Mouse (Mus musculus) telencephalon, adult 2 months (tissue): ENCODE measurements around the gene Ptger1.

Experiments
- DNase-seq: peaks from one replicate; pipeline ENCODE4 v3.0.0-alpha.2; 2011; ENCODE audit warnings: low read depth, low spot score

Ptger1 gene

GRCm38 (mm10) chr8:83695351-83696106, 29.1 kb downstream of the Ptger1 start:
- DNase-seq = no peak

- DNase-seq = no peak
Observed at GRCm38 (mm10) chr8:83697374-83698220, 31.1 kb downstream of the Ptger1 start.

- DNase-seq = no peak
Observed at GRCm38 (mm10) chr8:83698291-83698660, 31.8 kb downstream of the Ptger1 start.

- no peak for DNase-seq
Observed at GRCm38 (mm10) chr8:83698661-83699453, 32.4 kb downstream of the Ptger1 start, which contains the start of gene Pkn1. TSS of gene Pkn1 (minus strand) at chr8:83699179.

- no peak for DNase-seq
Observed at GRCm38 (mm10) chr8:83699566-83699965, 33.1 kb downstream of the Ptger1 start.

- DNase-seq = no peak
Observed at GRCm38 (mm10) chr8:83700423-83701085, 34.1 kb downstream of the Ptger1 start.

- DNase-seq = peak; percentile 68
Observed at GRCm38 (mm10) chr8:83703426-83703825, 36.9 kb downstream of the Ptger1 start.

- DNase-seq = no peak
Observed at GRCm38 (mm10) chr8:83706411-83706810, 39.9 kb downstream of the Ptger1 start.

GRCm38 (mm10) chr8:83707554-83707953, 41.1 kb downstream of the Ptger1 start:
- no peak for DNase-seq

- DNase-seq = no peak
Observed at GRCm38 (mm10) chr8:83714676-83715030, 48.2 kb downstream of the Ptger1 start.

- DNase-seq = peak; percentile 99
Observed at GRCm38 (mm10) chr8:83715031-83715690, 48.7 kb downstream of the Ptger1 start, which contains the start of gene Ddx39. TSS of gene Ddx39 (plus strand) at chr8:83715177.

- no peak for DNase-seq
Observed at GRCm38 (mm10) chr8:83715771-83716170, 49.3 kb downstream of the Ptger1 start.

- DNase-seq = no peak
Observed at GRCm38 (mm10) chr8:83716563-83716962, 50.1 kb downstream of the Ptger1 start.

- no peak for DNase-seq
Observed at GRCm38 (mm10) chr8:83719048-83719447, 52.6 kb downstream of the Ptger1 start.

GRCm38 (mm10) chr8:83719693-83720092, 53.2 kb downstream of the Ptger1 start:
- no peak for DNase-seq

- DNase-seq = no peak
Observed at GRCm38 (mm10) chr8:83721405-83722025, 55.0 kb downstream of the Ptger1 start.
